Mouse (Mus musculus) liver, embryonic 14.5 days (tissue): ENCODE results near the gene Myl4.

Source experiments
- CTCF ChIP-seq: IDR thresholded peaks from 2 replicates; pipeline ENCODE4 v1.5.1; 2016; ENCODE audit warnings: antibody characterized with exemption, low read depth, control low read depth
- EP300 ChIP-seq: IDR thresholded peaks from 2 replicates; pipeline ENCODE4 v1.6.1; 2016; ENCODE audit warnings: antibody characterized with exemption, low read depth

GRCm38 (mm10) chr11:104640894-104641293 lies 90.4 kb downstream of the Myl4 start:
- TF ChIP-seq CTCF (no peak), EP300 (no peak)
